Mouse (Mus musculus): ENCODE measurements around the gene Sphk1. TPM values are rescaled to one million over a fixed set of nuclear protein-coding genes. Genes with fewer than 3 reads are reported as not detected.
A peak's percentile ranks its signal among the peaks of the same experiment; 100 is the strongest.

Sphk1 gene
- total and polyA plus RNA-seq, 3 experiments = 2.4 to 4.1 (median 2.6) TPM

DNA sequence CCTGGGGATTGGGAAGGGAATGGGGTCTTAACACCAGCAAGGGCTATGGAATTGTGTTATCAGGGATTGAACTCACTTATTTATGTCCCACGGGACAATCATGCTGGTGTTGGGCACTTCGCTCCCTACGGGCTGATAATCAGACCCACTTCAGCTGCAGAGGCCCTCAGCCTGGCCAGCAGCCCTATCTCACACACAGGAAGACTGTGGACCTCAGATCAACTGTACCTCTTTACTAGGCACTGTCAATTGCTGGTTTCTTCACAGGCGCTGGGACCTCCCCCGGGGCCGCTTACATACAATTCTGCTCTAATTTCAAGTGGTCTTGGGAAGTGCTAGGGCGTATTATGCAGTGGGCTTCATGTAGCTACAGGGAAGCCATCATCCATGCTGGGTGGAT, 6.0 kb downstream of the Sphk1 start:
- no peak for DNase-seq

DNA sequence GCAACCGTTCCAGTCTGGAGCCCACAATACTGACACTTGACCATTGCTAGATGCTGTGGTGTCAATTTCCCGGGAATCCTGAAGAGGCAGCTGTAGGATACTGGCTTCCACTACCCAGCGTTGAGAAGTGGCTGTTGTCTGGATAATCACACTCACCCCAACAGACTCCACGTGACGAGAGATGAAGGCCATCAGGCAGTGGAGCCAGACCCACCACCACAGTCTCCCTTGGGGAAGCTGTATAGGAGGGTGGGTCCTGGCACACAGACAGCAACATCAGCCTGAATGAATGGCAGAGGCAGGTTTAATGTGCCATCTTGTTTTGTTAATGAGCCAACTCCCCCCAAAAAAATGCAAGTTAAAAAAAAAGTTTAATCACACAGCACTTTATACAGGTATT, 6.7 kb downstream of the Sphk1 start:
- no peak for DNase-seq

DNA sequence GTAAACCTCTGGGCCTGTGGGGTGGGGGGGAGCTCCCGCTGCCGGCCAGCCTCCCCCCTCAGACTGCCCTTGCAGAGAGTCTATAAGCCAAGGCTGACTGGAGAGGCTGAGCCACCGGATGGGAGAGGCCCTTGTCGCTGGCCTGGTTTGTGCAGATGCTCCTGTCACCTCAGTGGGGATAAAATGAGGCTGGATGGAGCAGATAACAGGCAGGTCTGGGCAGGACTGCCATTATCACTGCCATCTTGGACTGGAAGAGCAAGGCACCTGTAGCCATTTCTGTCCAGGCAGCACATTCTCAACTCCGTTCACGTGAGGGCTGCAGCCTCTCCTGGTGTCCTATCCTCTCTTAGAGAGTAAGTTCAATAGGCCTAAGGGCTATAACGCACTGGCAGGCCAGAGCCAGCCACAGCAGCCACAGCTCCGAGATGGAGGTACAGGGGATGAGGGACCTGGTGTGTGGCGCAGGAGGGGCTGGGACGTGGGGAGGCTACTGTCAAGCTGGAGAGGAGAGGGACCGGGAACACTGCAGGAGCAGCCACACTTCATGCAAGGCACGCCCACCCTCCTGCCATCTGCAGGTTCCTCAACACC, 7.5 kb downstream of the Sphk1 start:
- no peak for DNase-seq

DNA sequence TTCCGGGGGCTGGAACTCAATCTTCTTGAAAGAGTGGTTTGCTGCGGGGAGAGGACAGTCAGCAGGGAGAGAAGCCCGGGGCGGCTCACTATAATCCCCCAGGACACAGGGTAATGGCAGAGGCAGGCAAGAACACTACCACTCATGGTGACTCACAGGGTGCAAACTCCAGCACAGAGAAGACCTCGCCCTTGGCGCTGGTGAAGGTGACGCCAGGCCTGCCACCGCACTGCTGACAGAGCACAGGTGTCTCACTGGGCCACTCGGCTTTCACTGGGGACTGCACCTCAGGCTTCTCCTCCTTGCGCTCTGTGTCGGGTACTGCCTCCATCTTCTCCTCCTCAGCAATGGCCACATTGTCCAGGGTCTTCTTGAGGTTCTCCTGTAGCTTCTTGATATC, 10.5 kb downstream of the Sphk1 start:
- DNase-seq = no peak

DNA sequence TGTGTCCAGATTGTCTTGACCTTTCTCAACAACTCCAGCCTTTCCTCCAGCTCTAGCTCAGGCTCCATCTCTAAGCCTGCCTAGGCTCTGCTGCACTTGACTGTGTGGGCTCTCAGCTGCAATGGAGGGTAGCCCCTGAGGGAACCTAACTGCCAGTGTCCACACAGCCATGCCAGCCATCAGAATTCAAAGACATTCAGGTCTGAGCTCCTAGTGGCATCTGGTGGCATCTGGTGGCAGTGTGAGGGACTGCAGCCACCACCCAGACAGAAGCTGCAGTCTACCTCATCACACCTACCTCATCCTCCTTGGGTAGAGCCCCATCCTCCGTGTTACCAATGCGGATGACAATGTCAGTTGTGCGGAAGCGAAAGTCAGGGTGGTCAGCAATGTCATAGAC, 12.4 kb downstream of the Sphk1 start:
- DNase-seq = peak; percentile 35

DNA sequence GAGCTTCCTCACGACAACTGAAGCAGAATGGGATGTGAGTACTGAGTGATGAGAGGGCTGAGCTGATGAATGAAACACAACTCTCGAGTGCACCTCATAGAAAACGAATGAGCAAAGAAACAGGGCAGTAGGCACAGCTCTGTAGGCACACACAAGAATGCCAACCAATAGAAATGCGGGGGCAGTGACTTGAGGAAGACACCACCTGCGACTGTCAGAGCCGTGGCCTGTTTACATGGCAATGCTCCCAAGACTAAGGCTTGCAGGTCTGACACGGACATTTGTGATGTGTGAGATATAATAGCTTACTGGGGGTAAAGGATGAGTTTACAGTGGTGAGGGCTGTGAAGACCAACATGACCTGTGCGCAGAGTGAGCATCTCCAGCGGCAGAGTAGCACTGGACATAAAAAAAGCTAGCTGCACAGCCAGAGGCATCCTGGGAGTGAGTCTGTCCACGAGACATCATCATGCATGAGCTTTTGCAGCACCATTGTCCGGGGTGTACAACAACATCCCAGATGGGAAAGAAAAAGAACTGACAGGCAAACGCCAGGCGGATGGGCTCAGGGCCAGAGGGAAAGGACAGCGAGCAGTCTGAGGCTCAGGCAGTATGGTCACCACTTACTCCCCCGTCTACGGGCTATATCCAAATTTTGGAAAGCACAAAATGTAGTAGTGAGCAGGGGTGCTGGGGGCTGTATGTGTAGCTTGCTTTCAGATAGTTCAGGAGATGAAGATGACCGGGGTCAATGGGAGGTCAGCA, 16.8 kb downstream of the Sphk1 start:
- no peak for DNase-seq

DNA sequence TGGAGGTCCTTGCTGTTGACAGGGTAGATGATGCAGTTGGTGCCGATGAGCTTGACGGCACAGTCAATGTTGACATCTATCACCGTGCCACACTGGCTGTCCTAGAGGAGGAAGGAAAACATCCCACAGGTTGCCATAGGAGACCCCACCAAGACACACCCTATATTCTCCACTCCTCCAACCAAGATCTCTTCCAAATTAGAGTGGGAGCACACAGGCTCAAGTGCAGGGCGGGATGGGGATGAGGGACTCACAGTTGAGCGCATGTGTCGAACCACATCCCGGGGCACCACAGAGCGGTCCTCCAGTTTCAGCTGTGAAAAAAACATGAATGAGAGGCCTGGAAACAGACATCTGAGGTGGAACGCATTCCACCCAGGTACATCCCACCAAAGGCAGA, 18.1 kb downstream of the Sphk1 start:
- no peak for DNase-seq

DNA sequence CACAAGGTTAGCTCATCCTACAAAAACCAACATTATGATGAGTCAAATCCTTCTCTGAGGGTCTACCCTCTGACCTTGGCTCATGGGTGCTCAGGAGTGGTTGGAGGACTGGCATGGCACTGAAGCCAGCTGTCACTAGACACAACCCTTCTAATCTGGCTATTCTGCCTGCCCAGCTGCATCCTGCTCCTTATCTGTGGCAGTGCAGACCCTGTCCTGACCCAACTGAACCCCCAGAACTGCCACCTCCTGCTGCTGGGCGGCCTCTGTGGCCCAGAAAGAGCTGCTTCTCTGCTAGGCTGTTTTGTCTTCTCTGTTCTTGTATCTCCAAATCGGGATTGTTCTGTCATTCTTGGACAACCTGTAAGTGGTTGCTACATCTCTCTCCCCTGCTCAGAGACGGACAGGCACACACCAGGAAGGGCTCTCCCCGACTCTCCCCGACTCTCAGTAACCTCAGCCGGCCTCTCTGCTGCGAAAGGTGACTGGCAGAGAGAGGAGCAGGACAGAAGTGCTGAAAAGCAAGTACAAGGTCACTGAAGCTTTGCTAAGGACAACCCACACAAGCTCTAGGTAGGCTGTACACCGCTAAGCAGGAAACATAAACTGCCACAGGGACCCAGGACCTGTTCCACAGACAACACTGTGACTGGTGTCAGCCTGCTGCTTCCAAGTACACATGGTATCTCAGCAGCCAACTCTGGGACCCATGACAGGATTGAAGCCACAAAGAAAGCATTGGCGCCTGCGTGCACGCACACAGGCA, 18.7 kb downstream of the Sphk1 start:
- no peak for DNase-seq

DNA sequence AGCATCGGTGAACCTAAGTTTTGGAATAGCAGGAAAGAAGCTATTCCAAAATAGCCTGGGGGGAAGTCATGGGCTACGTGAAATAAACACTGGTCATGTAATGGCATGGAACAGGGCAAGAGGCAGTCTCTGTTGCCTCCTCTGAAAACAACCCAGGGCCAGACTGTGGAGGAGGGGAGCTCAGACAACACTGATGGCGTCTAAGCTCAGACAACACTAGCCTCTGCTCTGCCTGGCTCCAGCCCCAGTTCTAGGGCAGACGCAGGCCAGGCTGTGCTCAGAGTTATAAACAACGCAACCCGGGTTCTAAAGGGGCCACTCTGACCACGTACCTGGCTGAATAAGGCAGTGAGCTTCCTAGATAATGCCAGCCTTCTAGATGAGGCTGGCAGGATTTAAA, 20.0 kb downstream of the Sphk1 start:
- DNase-seq = no peak

DNA sequence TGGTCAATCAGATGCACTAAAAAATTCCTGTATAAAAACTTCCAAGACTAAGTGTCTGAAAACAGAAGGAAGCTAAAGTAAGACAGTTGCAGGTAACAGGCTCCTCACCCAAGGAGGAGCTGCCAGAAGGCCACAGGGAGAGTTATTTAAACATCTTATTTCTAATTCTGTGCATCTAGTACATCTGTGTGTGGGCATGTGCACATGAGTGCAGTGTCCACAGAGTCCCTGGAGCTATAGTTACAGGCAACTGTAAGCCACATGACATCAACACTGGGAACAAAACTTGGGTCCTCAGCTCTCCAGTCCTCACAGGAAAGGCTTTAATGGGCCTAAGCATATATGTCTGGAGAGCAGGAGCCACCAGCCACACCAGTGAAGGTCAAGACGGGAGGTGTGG, 21.5 kb downstream of the Sphk1 start:
- DNase-seq = no peak

DNA sequence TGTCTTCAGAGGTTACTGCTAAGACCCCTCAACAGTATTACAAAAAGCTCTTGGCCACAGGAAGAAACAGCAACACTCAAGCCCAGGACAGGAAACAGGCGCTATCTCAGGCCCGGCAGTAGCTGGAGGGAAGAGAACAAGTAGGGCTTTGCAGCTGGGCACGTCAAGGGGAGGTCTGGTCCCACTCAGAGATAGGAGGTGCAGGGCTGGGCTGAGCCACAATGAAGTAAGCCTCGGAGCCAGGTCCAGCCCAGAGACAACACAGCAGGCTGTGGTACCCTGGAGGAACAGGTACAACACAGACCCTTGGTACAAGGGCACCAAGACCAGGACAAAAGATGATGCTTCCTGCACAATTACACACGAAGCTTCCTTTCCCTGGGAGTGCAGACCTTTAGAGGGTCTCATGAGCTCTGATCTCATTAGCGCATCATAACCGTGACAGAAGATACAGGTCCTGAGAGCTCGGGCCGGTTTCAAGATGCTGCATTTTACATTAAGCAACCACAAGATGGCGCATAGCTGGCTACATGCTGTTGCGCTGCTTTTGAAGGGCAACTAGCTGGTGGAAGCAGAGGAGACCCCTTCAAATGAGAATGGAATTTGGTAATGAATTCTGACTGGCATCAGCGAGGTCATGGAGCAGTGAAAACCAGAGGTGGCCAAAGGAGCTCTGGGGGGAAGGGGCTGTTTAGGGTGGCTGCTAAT, 23.6 kb downstream of the Sphk1 start:
- peak; percentile 31 for DNase-seq

DNA sequence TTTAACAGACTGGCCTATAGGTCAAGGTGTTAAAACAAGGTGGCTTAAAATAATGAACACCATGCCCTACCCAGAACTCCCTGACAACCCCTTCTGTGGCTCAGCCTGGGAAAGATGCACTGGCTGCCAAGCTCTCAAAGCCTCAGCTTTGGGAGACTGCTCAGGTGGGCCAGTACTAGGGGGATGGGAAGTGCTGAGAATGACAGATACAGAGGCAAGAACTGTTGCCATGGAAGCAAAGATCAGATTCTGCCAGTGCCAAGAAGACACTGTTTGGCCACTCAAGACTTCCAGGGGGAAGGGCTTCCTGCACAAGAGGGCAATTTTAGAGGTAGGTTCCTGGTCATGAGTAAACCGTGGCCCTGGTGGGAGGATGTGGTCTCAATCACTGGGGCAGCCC, 24.8 kb downstream of the Sphk1 start:
- DNase-seq = no peak

DNA sequence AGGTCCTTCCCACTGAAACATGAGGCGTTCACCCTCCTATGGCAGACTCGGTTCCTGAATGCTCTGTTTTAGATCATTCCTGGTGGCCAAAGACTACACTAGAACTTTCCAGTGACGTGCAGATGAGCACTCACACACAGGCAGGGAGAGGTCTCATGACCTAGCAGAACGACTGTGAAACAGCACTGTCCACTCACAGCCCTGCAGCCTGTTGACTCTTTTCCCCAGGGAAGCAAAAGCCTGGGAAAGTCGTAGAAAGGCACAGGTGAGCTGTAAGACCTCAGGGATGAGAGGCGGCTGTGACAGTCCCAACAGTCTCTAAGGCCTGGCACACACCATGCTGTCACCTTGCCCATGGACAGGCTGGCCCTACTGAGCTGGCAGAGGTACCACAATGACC, 25.6 kb downstream of the Sphk1 start:
- DNase-seq = no peak

DNA sequence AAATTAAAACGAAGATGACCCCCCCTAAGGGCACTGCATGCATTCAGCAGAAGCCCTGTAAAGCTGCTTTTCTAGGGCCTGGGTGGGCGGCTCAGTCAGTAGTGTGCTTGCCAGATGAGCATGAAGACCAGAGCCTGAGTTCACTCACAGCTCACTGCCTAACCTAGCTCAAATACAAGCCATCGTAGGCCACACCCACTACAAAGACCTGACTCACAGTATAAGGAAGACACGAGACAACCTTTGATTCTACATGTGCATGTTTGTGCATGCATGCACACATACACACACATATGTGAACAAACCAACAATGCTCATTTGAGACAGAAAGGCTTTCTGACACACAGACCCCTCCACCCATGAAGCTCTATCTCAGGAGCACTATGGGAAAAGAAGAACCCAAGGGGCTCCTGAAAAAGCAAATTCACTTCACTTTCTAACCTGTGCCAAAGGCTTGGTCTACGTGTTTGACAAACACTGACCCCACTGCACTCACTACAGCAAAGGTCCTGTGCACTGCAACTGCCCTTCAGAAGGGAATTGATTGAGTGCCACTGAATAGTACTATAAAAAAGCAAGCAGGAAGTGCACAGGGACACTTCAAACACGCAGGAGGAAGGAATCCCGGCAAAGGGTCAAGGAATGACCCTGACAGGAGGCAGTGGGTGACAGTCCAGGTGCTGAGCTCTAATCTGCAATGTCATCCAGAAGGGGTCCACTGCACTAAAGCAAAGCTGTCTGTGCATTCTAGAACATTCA, 34.7 kb downstream of the Sphk1 start:
- no peak for DNase-seq

DNA sequence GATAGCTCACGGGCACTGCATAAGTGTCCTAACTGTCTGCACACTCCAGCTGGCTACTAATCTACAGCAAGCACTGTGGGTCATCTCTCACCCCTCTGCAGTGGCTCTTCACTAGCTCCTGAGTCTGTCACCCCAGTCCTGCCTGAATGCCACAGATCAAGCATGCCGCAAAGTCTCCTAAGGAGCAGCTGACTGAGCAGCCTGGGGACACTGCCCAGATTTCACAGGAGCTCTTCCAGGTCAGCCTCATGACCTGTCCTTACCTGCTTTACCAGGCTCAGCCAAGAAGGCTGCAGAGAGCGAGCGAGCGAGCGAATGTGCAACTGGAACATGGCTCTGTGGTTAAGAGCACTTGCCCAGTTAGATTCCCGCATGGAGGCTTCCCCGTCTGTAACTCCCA, 36.8 kb downstream of the Sphk1 start:
- no peak for DNase-seq

DNA sequence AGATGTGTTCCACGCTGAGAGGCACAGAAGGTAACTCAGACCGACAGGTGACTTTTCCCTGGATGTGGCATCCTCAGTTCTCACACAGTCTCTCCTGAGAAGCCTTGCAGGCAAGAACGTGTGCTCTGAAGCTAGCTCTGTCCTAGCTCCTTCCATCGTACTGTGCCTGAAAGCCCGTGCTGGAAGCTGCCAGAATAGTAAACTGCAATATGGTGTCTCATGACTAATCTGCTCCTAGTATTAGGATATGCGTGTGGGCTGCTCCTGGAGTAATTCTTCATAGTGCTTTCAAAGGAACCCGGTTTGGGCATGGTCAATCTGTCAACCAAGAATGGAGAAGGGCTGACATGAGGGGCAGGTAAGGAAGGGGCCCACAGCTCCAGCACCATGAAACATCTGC, 40.1 kb downstream of the Sphk1 start:
- DNase-seq = no peak

DNA sequence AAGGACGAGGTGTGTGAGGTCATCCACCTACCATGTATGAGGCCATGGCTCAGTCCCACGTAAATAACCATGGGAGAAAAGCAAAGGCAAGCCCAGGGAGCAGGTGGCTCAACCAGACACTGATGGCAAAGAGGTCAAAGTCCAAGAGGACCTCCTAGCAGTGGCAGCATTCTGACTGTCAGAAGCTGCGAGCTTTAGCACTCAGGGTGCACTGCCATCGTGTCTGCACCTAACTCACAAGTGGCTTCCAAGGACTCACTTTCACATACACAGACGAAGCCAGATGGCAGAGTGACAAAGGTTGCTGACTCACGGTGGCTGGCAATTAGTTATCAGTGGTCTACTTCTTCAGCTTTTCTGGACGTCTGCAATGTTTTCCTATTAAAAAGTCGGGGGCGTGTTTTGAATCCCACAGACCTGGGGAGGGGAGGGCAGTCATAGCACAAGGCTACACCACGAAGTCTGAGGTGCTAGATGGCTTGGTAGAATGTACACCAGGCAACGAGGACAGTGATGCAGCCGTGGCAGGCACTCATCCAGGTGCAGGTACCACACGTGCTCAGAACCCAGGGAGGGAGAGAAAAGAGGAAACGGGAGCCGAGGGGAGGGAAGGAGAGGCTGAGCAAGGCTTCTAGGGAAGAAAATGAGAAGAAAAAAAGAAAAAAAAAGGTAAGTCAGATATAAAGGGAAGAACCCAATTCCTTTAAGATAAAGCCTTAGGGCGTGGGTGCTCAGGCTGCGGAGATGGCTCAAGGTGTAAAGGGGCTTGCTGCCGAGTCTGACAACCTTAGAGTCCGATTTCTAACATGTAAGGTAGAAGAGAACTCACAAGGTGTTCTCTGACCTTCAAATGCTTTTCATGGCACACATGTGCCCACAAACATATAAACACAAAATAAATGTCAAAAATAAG, 41.3 kb downstream of the Sphk1 start:
- DNase-seq = peak; percentile 89

DNA sequence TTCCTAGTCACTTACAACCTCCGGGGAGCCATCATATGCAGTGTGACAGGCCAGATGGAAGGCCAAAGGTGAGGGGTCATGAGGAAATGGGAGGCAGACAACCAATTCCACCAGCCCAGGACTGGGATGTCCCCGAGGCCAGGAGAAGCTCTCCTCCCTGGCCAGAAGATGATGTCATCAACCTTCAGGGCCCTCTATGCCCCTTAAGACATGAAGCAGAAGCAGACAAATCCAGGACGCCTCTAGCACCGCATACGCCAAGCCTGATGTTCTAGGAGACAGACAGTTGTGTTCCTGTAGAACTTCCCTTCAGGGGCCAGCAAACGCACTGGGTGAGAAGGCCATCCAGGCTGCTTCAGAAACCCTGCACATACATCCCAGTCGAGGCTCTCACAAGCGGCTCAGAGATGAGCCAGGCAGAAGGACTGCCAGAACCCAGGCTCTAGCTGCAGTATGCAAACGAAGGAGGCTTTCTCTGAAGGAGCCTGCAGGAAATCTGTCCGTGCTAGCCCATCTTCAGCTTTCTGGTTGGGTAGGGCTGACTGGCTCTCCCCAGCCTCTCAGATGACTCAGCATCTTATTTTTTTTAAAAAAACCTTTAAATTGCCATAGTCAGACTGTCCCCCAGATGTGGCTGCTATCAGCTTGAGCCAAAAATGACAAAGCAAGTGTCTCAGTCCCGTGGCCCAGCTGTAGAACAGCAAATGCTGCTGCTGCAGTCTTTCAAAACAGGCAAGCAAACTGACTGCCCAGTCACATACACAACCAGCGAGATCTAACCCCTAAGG, 42.2 kb downstream of the Sphk1 start:
- DNase-seq = peak; percentile 60

DNA sequence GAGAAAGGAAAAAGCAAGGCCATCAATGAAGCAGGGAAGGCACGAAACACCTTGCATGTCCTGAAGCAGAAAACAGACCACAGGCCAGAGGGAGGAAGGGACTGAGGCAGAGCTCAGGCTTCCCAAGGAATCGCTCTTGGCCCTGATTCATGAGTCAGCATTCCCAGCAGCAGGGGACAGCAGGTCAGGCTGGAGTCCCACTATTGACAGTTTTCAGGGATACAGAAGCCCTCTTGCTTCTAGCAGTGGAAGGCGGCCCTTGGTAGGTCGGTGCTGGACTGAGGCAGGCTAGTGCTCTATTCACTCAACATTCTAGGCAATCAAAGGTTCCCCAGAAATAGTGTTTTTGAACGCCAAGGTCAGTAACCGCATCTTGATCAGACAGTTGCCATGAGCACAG, 43.8 kb downstream of the Sphk1 start:
- DNase-seq = peak; percentile 47

DNA sequence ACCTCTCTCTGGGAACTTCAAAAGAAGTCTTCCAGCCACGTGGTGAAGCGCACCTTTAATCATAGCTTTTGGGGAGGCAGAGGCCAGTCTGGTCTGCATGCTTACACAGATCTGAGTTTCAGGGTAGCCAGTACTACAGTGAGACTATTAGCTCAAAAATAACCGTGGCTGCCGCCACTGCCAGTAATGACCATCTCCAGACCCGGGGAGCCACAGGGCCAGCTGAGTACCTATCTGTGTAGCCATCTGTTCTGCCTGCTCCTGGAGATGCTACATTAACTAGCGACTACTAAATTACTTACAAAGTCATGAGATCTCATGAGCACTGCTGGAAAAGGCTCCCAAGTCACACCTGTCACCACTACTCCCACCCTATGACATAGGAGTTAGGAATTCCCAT, 44.3 kb downstream of the Sphk1 start:
- no peak for DNase-seq

Data from adrenal gland, adult 2 months (tissue).